Mouse (Mus musculus): ENCODE measurements at regions not wholly inside any gene's neighbourhood (a gene's known extent, or its start where the extent isn't known, plus 50 kb on each side); places are given as distances from the start of the nearest gene placed in this dataset.

DNA sequence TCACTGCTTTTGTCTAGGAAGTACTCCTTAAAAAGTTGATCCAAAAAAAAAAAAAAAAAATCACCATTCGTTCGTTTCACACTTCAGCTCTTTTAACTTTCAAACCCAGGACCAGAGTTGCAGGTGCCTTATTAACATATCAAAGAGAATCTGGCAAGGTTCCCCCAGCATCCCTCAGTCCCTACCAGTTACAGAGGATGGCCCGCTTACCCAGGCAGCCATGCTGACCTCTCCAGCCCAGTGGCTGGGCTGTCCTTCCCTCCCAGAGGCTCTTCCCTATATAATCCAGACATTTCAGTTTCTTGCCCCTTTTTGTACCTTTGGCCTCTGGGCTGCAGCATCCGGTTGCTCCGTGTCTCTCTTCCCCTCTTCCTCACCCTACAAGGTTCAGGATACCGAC, 169.5 kb upstream of the Atp2b1 start:
- intact Hi-C loops (cut with DNase I) = no loop called here
- no peak for DNase-seq

DNA sequence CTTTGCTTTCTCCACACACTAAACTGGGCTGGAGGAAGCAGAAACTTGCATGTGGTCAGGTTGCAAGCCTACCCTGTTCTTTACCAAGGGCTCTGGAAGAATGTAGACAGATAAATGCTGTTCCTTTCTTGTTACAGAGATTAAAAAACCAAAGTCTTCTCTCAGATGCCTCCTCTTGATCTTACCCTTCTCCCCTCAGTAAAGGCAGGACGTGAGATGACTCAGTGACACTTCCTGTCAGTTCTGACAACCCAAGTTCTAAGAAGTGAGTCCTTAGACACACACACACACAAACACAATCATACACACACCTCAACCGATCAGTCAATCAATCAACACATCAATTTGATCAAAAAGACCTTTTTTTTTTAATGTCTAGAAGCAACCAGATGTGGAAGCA, 168.8 kb upstream of the Atp2b1 start:
- no peak for DNase-seq
- intact Hi-C loops (cut with DNase I) = no loop called here

DNA sequence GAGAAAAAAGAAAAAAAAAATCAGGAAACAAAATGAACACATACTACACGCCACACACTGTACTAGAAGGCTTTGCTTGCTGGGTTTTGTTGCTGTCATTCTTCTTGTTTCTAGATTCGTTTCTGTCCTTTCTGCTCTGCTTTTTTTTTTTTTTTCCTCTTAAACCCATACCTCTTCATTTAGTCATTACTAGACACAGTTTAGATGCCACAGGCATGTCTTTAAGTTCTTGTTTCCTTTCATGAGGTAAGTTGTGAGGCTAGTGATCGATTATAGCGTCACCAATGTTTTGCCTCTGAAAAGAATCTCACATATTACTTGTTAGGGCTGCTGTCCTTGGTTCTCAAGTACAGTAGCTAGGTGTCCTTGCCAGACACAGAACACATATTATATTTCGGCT, 168.3 kb upstream of the Atp2b1 start:
- intact Hi-C loops (cut with DNase I) = no loop called here

DNA sequence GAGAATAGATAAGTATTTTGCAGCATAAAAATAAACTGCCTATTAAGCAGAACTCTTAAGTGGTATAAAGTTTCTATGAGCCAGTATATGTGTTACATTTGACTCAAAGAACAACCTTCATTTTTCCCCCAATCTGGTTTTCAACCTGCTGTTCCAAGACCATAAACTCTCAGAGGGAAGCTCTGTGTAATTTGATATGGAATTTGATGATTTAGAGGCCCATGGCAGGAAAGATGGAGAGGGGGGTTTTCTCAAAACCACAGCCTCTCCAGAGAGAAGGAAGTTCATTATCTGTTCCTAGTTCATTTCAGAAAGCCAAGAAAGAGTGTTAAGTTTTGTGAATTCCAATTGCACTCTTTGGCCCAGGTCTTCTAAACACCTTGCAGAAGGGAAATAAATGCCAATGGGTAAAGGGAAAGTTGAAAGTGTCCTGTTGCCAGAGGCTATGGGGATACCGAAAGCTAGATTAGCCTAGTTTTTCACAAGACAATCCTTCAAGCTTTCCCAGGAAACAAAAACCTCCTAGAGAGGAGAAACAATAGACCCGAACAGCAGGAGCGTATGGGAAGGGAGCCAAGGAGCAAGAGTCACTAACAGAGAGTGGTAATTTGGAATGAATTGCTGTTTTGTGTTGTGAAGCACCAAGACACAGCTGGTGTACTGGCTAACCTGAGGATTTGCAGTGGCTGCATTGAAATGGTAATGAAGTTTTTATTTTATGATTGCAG, 165.2 kb upstream of the Atp2b1 start:
- DNase-seq = peak; percentile 36

More for the DNA sequence above, 168.3 kb upstream of the Atp2b1 start:
- DNase-seq = no peak

GRCm38 (mm10) chr10:98749584-98749947, 164.6 kb upstream of the Atp2b1 start:
- no peak for DNase-seq
- intact Hi-C loops (cut with DNase I) = no loop called here

More for the DNA sequence above, 165.2 kb upstream of the Atp2b1 start:
- intact Hi-C loops (cut with DNase I) = no loop called here

DNA sequence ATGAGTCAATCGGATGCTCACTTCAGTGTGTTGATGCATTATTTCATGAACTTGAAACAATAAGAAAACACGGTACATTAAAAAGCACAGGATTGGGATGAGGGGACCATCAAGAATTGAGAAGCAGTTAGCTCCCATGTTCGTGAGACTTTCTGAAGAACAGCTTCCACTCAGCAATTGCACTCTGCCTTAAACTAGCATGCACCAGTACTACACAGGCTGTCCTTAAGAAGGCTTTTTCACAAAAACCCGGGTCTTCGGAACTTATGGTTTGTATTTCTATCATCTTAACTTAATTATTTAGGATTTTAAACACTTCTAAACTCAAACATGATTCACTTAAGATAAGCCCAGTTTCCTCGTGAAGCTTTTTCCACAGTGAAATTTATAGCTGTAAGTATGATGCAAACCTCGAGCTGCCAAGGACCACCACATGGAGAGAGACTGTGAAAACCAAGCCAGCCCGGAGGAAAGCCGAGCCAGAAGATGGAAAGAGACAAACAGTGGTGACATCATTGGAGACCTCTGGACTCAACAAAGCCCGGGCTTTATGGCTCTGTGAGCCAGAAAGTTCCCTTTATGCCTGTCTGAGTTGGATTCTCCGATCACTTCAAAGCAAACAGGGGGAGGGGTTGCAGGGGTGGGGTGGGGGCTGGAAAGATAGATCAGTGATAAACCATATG, 162.7 kb upstream of the Atp2b1 start:
- DNase-seq = peak; percentile 40
- intact Hi-C loops (cut with DNase I) = no loop called here

DNA sequence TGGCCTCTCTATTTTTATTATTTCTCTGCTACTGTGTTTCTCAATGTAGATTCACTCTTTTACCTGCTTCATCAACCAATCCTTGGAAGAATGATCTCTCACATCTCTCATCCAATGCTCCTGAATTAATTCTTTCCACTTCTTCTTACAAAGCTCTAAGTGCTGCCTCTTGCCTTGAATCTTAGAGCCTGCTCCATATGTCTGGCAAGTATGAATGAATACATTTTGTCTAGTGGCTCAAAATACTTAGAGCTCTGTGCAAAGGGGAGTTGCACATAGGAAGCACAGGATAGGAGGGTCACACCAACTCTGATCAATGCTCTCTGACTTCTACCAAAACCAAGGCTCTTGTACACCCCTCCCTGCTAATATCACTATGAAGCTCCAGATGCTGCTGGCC, 153.1 kb upstream of the Atp2b1 start:
- intact Hi-C loops (cut with DNase I) = no loop called here
- DNase-seq = no peak

DNA sequence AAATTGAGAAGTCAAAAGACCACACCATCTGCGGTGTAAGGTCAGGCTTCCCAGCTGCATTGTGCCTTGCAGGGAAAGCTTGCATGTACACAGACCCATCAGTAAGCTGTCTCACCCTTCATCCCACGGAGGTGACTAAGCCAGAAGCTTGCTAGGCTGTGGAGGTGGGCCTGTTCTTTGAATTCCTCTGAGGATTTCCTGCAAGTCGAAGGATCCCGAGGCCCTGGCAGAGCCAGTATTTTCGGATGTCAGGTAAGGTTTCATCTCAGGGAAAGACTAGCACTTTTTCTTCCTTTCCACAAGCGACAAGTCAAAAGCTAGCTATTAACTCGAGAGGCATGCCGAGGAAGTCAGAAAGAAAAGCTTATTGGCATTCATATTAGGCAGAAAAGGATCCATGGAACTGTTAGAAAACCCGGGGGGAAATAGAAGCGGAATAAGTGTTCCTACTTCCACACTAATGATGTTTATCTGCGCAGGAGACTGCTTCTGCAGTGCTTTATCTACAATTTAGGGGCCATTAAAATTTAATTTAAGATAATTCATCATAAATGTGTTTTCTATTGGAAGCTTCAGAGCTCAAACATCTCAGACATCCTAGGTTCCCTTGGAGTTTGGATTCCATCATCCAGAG, 148.3 kb upstream of the Atp2b1 start:
- intact Hi-C loops (cut with DNase I) = no loop called here
- DNase-seq = no peak

DNA sequence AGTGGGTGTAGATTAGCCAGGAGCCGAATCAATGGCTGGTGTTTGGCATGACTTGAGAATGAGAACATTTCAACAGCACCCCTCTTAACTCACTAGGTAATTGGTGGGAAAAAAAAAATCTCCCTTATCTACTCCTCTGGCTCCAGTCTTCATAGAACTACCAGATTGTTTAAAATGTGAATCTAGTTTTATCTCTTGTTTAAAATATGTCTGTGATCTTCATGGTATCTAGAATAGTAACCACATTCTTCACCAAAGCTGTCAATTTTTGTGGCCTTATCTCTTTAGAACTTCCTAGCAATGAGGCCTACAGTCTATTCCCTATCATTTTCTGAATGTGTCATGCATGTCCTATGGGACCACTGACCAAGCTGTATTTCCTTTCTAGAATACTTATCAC, 134.4 kb upstream of the Atp2b1 start:
- intact Hi-C loops (cut with DNase I) = no loop called here
- no peak for DNase-seq

DNA sequence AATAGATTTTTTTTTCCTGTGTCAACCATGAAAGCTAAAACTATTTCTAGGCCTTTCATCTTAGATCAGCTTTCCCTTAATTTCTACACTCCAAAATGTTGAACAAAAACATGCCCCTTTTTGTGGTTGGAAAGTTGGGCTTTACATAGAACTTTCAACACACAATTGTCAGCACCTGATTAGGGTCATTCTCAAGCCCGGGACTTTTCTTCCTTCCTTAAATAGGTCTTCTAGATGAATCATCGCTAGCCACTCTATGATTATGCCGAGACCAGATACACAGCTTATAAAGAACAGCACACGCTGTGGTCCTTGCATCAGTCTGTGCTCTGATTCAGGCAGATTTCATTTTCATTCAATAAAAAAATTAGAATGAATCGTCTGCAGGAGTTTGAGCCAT, 133.3 kb upstream of the Atp2b1 start:
- no peak for DNase-seq
- intact Hi-C loops (cut with DNase I) = no loop called here

- no peak for DNase-seq
- intact Hi-C loops (cut with DNase I) = no loop called here
Measured at GRCm38 (mm10) chr10:98781888-98782351, 132.3 kb upstream of the Atp2b1 start.

DNA sequence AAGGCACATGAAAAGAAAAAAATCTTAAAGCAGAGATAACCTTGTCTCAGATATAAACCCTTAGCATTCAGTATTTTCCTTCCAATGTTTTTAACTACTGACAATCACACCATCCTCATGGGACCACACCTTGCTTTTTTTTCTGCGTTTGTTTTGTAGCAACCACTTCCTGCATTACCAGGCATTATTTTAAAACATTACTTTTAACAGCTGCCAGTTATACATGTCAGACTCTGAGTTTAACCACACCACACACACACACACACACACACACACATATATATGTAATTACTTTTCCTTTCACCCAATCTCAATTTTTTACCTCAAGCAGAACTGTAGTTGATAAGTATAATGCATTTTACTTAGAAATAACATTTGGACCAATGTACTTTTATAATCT, 128.8 kb upstream of the Atp2b1 start:
- no peak for DNase-seq
- intact Hi-C loops (cut with DNase I) = no loop called here

DNA sequence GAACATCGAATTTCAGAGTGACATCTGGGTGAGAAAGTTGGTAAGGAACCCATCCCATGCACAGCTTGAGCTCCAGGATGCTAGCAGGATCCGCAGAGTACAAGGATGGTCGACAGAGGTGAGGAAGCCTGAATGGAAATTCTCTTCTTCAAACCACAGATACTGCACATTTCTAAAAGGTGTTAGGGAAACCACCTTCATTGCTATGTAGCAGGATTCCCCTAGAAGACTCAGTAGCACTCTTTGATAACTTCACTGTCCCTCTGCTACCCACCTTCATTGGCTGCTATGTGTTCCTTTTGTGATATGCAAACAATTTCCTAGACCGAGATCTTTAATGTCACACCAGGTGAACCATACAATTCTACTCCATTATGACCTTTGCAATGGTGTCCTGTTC, 128.1 kb upstream of the Atp2b1 start:
- intact Hi-C loops (cut with DNase I) = no loop called here
- DNase-seq = no peak

- no peak for DNase-seq
- intact Hi-C loops (cut with DNase I) = no loop called here
Measured at GRCm38 (mm10) chr10:98789763-98790162, 124.4 kb upstream of the Atp2b1 start.

DNA sequence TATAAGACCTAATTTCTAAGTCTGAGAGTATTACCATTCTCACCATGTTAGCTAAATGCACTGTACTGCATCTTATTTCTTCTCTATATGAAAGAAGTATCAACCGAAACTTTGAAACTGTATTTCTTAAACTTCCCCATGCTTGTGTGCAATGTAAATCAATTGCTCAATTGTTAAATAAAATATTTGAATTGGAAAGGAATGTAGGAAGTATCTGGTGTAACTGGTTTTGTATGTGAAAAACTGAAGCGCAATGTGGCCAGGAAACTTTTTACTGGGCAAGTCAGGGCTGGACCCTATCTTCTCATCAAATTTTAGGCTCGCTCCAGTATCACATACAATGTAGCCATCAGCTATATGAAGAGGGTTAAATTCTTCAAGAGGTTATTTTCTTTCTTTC, 123.8 kb upstream of the Atp2b1 start:
- intact Hi-C loops (cut with DNase I) = no loop called here
- DNase-seq = no peak

GRCm38 (mm10) chr10:98792019-98792741, 122.0 kb upstream of the Atp2b1 start:
- no peak for DNase-seq
- intact Hi-C loops (cut with DNase I) = no loop called here

DNA sequence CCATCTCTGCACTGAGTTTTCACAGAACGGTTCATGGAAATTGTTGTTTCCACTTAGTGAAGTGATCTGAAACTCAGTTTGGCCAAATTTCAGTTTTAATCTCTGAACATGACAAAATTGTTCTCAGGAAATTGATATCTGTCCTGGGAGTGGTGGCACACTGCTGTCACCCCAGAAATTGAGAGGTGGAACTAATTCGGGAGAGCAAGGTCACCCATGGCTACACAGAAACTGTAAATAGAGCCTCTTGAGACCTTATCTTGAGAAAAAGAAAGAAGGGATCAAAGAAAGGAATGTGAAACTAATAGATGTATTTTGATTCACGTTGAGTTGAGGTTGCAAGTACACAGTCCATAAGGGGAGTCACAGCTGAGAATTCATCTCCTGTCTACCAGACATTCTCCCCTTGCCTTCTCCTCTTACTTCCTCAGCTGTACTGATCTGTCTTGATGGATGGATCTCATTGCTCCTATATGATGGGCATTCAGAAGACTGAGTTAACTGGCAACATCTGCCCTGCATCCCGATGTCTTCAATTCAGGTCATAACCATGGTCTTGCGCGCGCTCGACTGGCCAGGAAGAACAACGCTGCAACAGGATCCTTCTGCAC, 120.2 kb upstream of the Atp2b1 start:
- intact Hi-C loops (cut with DNase I) = no loop called here
- no peak for DNase-seq

- DNase-seq = no peak
- intact Hi-C loops (cut with DNase I) = no loop called here
Measured at GRCm38 (mm10) chr10:98796016-98796415, 118.2 kb upstream of the Atp2b1 start.

- no peak for DNase-seq
- intact Hi-C loops (cut with DNase I) = no loop called here
Measured at GRCm38 (mm10) chr10:98798634-98799415, 115.4 kb upstream of the Atp2b1 start.

- DNase-seq = no peak
- intact Hi-C loops (cut with DNase I) = no loop called here
Measured at GRCm38 (mm10) chr10:98799830-98800229, 114.4 kb upstream of the Atp2b1 start.
